Mouse (Mus musculus) retina, adult 2 months (tissue): Measurements from ENCODE around the gene Eif3c.

ENCODE experiments used
- DNase-seq: peaks from one replicate; pipeline ENCODE4 v3.0.0-alpha.2; 2012; ENCODE audit warnings: low read depth, low spot score

Gene Eif3c

GRCm38 (mm10) chr7:126554796-126555195, 11.4 kb downstream of the Eif3c start:
- no peak for DNase-seq

- DNase-seq = no peak
These were observed 20.6 kb downstream of the Eif3c start for GRCm38 (mm10) chr7:126545631-126546030.

GRCm38 (mm10) chr7:126541661-126542060, 24.6 kb downstream of the Eif3c start:
- DNase-seq = no peak

GRCm38 (mm10) chr7:126537820-126538585, 28.2 kb downstream of the Eif3c start:
- DNase-seq = no peak

GRCm38 (mm10) chr7:126536466-126536865, 29.7 kb downstream of the Eif3c start:
- DNase-seq = no peak

GRCm38 (mm10) chr7:126535766-126536165, 30.4 kb downstream of the Eif3c start:
- no peak for DNase-seq

- DNase-seq = no peak
These were observed 32.8 kb downstream of the Eif3c start for GRCm38 (mm10) chr7:126533434-126533833.

GRCm38 (mm10) chr7:126528166-126528577, 38.0 kb downstream of the Eif3c start:
- DNase-seq = no peak

- DNase-seq = no peak
These were observed 42.9 kb downstream of the Eif3c start for GRCm38 (mm10) chr7:126523316-126523715.

GRCm38 (mm10) chr7:126519513-126519912, 46.7 kb downstream of the Eif3c start:
- DNase-seq = no peak

GRCm38 (mm10) chr7:126518261-126518941, 47.8 kb downstream of the Eif3c start:
- DNase-seq = no peak

- DNase-seq = no peak
These were observed 54.9 kb downstream of the Eif3c start for GRCm38 (mm10) chr7:126511287-126511686.

- no peak for DNase-seq
These were observed 59.0 kb downstream of the Eif3c start for GRCm38 (mm10) chr7:126507126-126507778.

- no peak for DNase-seq
These were observed 61.3 kb downstream of the Eif3c start for GRCm38 (mm10) chr7:126504913-126505312.

- DNase-seq = peak; percentile 96
These were observed 62.8 kb downstream of the Eif3c start, which contains the start of gene Atxn2l for GRCm38 (mm10) chr7:126503273-126503878. Gene Atxn2l, minus strand, starts transcription at chr7:126503437.

- DNase-seq = no peak
These were observed 63.5 kb downstream of the Eif3c start for GRCm38 (mm10) chr7:126502751-126503150.

- peak; percentile 77 for DNase-seq
These were observed 64.0 kb downstream of the Eif3c start for GRCm38 (mm10) chr7:126502023-126502741.

- no peak for DNase-seq
These were observed 64.6 kb downstream of the Eif3c start for GRCm38 (mm10) chr7:126501684-126502022.

GRCm38 (mm10) chr7:126499416-126499815, 66.8 kb downstream of the Eif3c start:
- DNase-seq = no peak

- no peak for DNase-seq
These were observed 68.2 kb downstream of the Eif3c start for GRCm38 (mm10) chr7:126497966-126498365.

GRCm38 (mm10) chr7:126496475-126496874, 69.7 kb downstream of the Eif3c start:
- no peak for DNase-seq
